Mouse (Mus musculus) embryonic facial prominence, embryonic 15.5 days (tissue): ENCODE results near the gene Brinp2. TPM values are rescaled to one million over a fixed set of nuclear protein-coding genes. Genes with fewer than 3 reads are reported as not detected.

Experiments
- ATAC-seq: fragments of 200-750 bp; cut with Nextera tagmentation; 2 replicates; pipeline ENCODE4 v1.8.0; 2017; ENCODE audit warnings: low read depth, moderate TSS enrichment; ENCODE audit not compliant: insufficient number of reproducible peaks, low FRiP score, low TSS enrichment
- H3K27ac ChIP-seq: fragments of 300-500 bp; sonication (generic); replicated peaks from 2 replicates; pipeline ENCODE4 v1.5.1; 2015; ENCODE audit warnings: mild to moderate bottlenecking, inconsistent platforms
- H3K27me3 ChIP-seq: fragments of 300-500 bp; sonication (generic); 2 replicates; pipeline ENCODE4 v1.6.1; 2015; ENCODE audit warnings: inconsistent platforms
- H3K36me3 ChIP-seq: fragments of 300-500 bp; sonication (generic); 2 replicates; pipeline ENCODE4 v1.6.1; 2015; ENCODE audit warnings: mild to moderate bottlenecking, inconsistent platforms
- H3K4me1 ChIP-seq: fragments of 300-500 bp; sonication (generic); 2 replicates; pipeline ENCODE4 v1.6.1; 2015; ENCODE audit warnings: inconsistent platforms
- H3K4me2 ChIP-seq: fragments of 300-500 bp; sonication (generic); replicated peaks from 2 replicates; pipeline ENCODE4 v1.6.1; 2015; ENCODE audit warnings: mild to moderate bottlenecking, inconsistent platforms
- H3K4me3 ChIP-seq: fragments of 300-500 bp; sonication (generic); replicated peaks from 2 replicates; pipeline ENCODE4 v1.5.1; 2015; ENCODE audit warnings: mild to moderate bottlenecking, inconsistent platforms
- H3K9ac ChIP-seq: fragments of 300-500 bp; sonication (generic); 2 replicates; pipeline ENCODE4 v1.6.1; 2015; ENCODE audit warnings: inconsistent platforms
- H3K9me3 ChIP-seq: fragments of 300-500 bp; sonication (generic); replicated peaks from 2 replicates; pipeline ENCODE4 v1.6.1; 2016; ENCODE audit warnings: inconsistent platforms
- WGBS: fragments of 180-500 bp; shearing (Covaris S2); methylation state at CpG from one replicate; pipeline ENCODE4 v1.1.7; 2015; 5-methylcytosine and 5-hydroxymethylcytosine counted together
- polyA plus RNA-seq: library from polyadenylated mRNA; unstranded; fragments of >200 nt; fragmentation: Nextera tagmentation; extraction: Ambion mirVana; gene quantifications from 2 replicates; pipeline ENCODE4 v1.2.1, GENCODE M21; 2015

Brinp2 gene
- 1.5 and 1.9 TPM in 2 replicates for polyA plus RNA-seq

DNA sequence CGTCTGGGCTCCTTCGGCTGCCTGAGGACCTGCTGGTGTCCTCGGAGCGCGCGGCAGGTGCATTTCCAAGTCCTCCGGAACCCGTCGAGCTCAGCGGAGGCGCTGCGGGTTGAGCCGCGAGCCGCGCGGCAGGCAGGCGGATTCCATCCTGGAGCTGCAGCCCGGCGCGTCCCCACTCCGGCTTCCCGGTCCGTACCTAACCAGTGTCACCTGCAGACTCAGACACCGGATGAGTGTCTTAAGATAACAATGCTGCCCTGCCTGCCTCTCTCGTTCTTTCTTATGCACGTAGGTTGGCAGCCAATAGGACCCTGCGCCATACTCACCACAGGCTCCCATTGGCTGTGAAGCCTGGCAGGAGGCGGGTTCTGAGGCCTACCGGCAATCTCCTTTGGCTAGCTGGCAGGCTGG lies at the start of gene Brinp2:
Brinp2 (minus strand) TSS at position 276 of the 411 bp plus-strand sequence.
- under 1% methylated on average over 30 of the region's 30 CpGs for WGBS
- no peak within 1 kb of the TSS for H3K9ac ChIP-seq
- H3K36me3 ChIP-seq, result no peaks in the 10 kb centered on the region
- H3K27me3 ChIP-seq, result peaks cover 55% of the 10 kb centered on the region
- H3K4me2 ChIP-seq, result peak within 1 kb of the TSS; percentile 85
- H3K4me1 ChIP-seq, result peaks cover 18% of the 10 kb centered on the region
- peak; percentile 94 for ATAC-seq
- H3K9me3 ChIP-seq, result no peaks in the 10 kb centered on the region
- peak within 1 kb of the TSS; percentile 57 for H3K4me3 ChIP-seq
- H3K27ac ChIP-seq, result no peak within 1 kb of the TSS

DNA sequence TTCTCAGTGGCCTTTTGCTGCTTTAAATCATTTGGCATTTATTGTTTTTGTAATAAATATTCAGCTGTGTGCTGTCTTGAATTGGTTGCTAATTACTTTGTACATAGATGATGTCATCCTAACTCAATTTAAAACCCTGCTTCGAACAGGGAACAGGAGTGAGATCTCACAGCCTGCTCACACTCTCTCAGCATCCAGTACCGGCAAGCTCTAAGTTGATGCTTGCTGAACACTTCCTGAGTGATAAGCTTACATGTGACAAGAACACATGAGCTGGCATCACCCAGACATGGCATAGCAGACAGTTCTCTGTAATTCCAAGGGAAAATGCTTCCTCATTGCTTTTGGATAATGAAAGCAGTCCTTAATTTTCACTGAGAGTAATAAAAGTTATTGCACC lies 44.8 kb upstream of the Brinp2 start:
- Histone ChIP-seq H3K9me3 (no peaks in the 10 kb centered on the region), H3K27me3 (no peaks in the 10 kb centered on the region), H3K4me1 (no peaks in the 10 kb centered on the region), H3K9ac (no peak overlapping the region), H3K4me2 (no peak overlapping the region), H3K36me3 (no peaks in the 10 kb centered on the region), H3K27ac (no peak overlapping the region), H3K4me3 (no peak overlapping the region)
- no peak for ATAC-seq
- WGBS, result 64% methylated on average over 2 of the region's 2 CpGs

DNA sequence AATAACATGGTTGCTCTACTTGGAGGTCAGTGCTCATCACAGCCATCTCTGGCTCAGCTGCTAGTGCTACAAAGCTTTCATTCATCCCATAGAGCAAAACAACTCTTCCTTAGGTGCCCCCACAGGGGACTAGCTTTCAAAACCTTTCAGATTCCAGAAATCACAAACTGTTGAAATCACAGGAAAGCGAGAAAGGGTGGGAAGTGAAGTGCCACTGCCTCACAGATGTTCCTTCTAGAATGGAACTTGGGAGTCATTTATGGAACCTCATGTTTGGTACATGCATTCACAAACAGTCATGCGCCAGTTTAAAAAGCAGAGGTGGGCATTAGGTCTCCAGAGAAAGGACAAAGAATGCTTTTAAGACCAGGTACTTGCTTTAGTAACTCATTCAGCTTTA lies 40.9 kb upstream of the Brinp2 start:
- Histone ChIP-seq H3K4me2 (no peak overlapping the region), H3K4me1 (no peaks in the 10 kb centered on the region), H3K9ac (no peak overlapping the region), H3K27ac (no peak overlapping the region), H3K27me3 (no peaks in the 10 kb centered on the region), H3K36me3 (no peaks in the 10 kb centered on the region), H3K4me3 (no peak overlapping the region), H3K9me3 (no peaks in the 10 kb centered on the region)
- WGBS, result 77% methylated on average over 2 of the region's 2 CpGs
- ATAC-seq, result no peak

DNA sequence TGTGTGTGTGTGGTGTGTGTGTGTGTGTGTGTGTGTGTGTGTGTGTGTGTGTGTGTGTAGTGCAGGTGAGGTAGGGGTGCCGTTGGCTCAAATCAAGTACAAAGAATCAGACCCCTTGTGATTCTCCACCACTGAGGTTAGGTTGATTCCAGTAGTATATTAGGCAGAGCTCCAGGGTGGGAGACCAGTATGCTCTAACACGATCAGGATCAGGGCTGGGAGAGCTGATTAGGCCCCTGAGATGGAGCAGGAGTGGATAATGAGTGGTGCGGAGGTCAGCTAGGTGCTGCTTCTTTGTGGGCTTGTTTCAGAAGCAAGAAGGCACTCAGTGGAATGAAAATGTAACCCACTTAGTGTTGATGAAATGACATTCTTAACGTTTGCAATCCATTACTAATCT lies 34.6 kb upstream of the Brinp2 start:
- Histone ChIP-seq H3K4me3 (no peak overlapping the region), H3K27me3 (no peaks in the 10 kb centered on the region), H3K9ac (no peak overlapping the region), H3K4me2 (no peak overlapping the region), H3K36me3 (no peaks in the 10 kb centered on the region), H3K9me3 (no peaks in the 10 kb centered on the region), H3K27ac (no peak overlapping the region), H3K4me1 (no peaks in the 10 kb centered on the region)
- 74% methylated on average over 4 of the region's 4 CpGs for WGBS
- no peak for ATAC-seq

DNA sequence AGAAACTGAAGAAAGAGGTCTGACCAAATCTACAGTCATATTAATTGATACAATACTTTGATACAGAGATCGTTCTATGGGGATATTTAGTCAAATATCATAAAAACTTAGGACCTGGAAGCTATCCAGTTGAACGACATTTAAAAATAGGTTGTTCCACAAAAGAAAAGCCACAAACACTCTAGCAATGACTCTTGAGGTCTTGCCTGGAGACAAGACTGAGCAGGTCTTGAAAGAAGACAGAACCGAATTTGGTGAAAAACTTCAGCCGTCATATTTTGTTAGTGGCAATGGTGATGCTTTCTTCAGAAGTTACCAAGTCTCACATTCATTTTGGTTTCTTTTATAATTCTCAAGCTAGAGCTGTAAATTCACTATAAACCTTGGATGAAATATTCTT lies 32.9 kb upstream of the Brinp2 start:
- no peak for ATAC-seq
- H3K27ac ChIP-seq, result no peak overlapping the region
- no peaks in the 10 kb centered on the region for H3K27me3 ChIP-seq
- no peak overlapping the region for H3K4me2 ChIP-seq
- no peaks in the 10 kb centered on the region for H3K36me3 ChIP-seq
- no peak overlapping the region for H3K9ac ChIP-seq
- no peaks in the 10 kb centered on the region for H3K9me3 ChIP-seq
- H3K4me1 ChIP-seq, result no peaks in the 10 kb centered on the region
- H3K4me3 ChIP-seq, result no peak overlapping the region
- WGBS, result 85% methylated on average over 4 of the region's 4 CpGs

DNA sequence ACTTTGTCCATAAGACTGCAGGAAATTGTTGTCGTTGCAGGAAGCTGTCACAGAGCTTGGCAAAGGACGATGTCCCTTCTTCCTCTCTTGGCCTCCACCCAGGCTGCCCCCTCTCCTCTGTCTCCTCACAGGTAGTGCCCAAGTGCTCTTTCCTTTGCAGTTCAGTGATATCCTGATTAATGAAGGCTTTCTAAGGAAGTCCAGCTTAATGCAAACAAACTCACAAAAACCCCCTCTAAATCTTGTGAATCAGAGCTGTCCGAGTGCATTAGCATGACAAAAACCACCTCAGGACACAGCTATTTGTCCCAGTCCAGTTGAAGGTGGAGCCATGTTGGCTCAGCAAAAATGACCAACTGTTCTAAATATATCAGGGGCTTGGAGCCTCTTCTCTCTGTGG lies 30.7 kb upstream of the Brinp2 start:
- WGBS, result 63% methylated on average over 3 of the region's 3 CpGs

DNA sequence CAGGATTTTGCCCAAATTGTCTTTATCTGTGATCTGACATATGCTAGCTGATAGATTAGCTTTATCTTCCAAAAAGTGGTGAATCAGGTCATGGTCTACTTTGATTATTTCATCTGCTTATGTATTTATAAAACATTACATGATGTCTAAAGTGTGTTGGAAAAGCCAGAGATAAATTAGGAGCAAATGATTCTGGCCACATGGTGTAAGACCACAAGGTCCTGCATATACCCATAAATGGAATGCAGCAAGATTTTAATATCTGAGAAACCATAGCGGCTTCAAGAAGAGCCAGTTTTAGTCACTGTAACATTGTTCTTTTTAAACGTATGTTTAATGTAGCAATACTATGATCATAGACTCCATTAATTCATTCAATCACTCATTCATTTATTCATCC lies 29.2 kb upstream of the Brinp2 start:
- WGBS, result 97% methylated on average over 2 of the region's 2 CpGs

More for the DNA sequence above, 30.7 kb upstream of the Brinp2 start:
- Histone ChIP-seq H3K4me3 (no peak overlapping the region), H3K36me3 (no peaks in the 10 kb centered on the region), H3K27me3 (no peaks in the 10 kb centered on the region), H3K4me1 (no peaks in the 10 kb centered on the region), H3K4me2 (no peak overlapping the region), H3K9ac (no peak overlapping the region), H3K9me3 (no peaks in the 10 kb centered on the region), H3K27ac (no peak overlapping the region)
- no peak for ATAC-seq

DNA sequence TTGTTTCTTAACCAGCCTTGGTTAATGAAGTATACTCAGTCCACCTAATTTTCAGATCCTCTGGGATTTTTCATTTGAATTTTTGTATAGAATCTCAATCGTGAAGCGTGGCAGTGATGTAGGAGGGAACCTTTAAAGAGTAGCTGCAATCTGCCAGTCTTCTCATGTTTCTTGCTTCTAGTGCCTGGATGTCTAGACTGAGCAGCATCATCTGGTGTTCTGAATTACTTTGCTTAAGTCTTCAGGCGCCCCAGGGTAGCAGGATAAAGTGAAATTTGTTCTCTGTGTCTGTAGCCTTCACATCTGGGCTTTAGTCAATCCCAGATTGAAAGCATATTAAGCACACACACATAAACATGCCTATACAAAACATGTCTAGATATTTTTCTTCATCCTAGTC lies 27.1 kb upstream of the Brinp2 start:
- Histone ChIP-seq H3K4me1 (no peaks in the 10 kb centered on the region), H3K4me3 (no peak overlapping the region), H3K4me2 (no peak overlapping the region), H3K9me3 (no peaks in the 10 kb centered on the region), H3K36me3 (no peaks in the 10 kb centered on the region), H3K27ac (no peak overlapping the region), H3K27me3 (no peaks in the 10 kb centered on the region), H3K9ac (no peak overlapping the region)
- no peak for ATAC-seq
- WGBS, result 37% methylated on average over 3 of the region's 3 CpGs

More for the DNA sequence above, 29.2 kb upstream of the Brinp2 start:
- no peak overlapping the region for H3K27ac ChIP-seq
- no peak for ATAC-seq
- no peak overlapping the region for H3K9ac ChIP-seq
- H3K4me2 ChIP-seq, result no peak overlapping the region
- H3K4me3 ChIP-seq, result no peak overlapping the region
- no peaks in the 10 kb centered on the region for H3K27me3 ChIP-seq
- H3K9me3 ChIP-seq, result no peaks in the 10 kb centered on the region
- no peaks in the 10 kb centered on the region for H3K4me1 ChIP-seq
- H3K36me3 ChIP-seq, result no peaks in the 10 kb centered on the region

DNA sequence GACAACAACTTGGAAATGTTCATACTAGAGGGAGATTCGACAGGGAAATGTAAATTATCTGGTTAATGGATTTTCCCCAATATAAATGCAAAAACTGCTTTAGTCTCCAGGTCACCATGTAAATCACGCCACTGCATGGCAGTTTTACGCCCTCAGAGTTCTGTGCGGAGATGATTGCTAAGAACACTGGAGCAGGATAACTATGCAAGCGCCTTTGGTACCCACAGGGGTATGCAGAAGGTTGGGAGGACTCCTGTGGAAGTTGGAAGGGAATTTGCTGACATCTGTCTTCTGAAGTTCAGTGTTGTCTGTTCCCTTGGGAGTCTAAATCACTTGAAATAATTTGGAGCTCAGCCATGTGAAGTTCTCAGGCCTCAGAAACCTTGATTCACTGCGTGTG lies 26.2 kb upstream of the Brinp2 start:
- H3K36me3 ChIP-seq, result no peaks in the 10 kb centered on the region
- no peaks in the 10 kb centered on the region for H3K4me1 ChIP-seq
- H3K9me3 ChIP-seq, result no peaks in the 10 kb centered on the region
- no peaks in the 10 kb centered on the region for H3K27me3 ChIP-seq
- WGBS, result 81% methylated on average over 6 of the region's 6 CpGs
- H3K4me2 ChIP-seq, result no peak overlapping the region
- no peak for ATAC-seq
- no peak overlapping the region for H3K9ac ChIP-seq
- no peak overlapping the region for H3K27ac ChIP-seq
- H3K4me3 ChIP-seq, result no peak overlapping the region

DNA sequence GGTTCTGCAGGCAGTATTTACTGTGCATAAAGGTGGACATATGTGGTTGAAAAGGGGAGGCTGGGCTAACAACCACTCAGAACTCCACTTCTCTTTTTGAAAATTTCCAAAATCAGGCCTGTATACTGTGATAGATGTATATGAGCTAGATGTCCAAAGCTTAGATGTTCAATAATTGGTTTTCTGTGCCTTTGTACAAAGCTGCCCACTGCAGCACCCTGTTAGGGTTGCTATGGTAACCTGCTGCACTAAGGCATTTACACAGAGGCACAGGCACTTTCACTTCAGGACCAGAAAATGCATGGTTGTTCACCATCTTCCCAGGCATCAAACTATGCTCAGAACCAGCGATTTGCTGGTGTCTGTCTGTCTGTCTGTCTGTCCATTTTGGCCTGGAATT lies 8.3 kb upstream of the Brinp2 start:
- no peak overlapping the region for H3K4me2 ChIP-seq
- WGBS, result 47% methylated on average over 1 of the region's 1 CpGs

DNA sequence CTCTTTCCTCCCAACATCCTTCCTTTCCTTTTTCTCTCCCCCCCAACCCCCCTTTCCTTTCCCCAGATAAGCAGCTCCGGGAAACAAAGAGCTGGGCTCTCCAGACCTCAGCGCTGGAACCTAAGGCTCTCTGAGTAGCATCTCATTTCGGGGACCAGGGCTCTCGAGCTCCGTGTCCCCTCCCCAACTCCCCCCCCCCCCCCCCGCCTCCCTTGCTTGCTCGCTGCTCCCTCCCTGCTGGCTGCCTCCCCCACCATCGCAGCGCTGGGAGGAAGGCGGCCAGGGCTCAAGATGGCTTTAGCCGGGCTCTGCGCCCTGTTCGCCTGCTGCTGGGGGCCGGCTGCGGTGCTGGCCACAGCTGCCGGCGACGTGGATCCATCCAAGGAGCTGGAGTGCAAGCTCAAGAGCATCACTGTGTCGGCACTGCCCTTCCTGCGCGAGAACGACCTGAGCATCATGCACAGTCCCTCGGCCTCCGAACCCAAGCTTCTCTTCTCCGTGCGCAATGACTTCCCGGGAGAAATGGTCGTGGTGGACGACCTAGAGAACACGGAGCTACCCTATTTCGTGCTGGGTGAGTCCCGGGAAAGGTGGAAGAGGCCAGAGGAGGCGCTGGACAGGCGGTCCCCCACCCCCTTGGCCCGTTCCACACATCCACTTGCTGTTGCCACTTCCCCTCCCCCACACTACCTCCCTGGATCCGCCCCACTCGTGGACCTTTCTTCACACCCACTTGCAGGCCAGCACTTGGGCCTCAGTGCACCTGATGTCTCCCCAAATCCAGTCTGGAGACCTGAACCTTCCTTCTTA lies 6.4 kb upstream of the Brinp2 start:
- Histone ChIP-seq H3K27ac (no peak overlapping the region), H3K9me3 (no peaks in the 10 kb centered on the region), H3K9ac (no peak overlapping the region), H3K36me3 (no peaks in the 10 kb centered on the region), H3K27me3 (peaks cover 27% of the 10 kb centered on the region), H3K4me2 (peak overlapping the region; percentile 65), H3K4me1 (peaks cover 10% of the 10 kb centered on the region), H3K4me3 (peak overlapping the region; percentile 39)
- ATAC-seq, result peak; percentile 54; the same call in 1 of the 2 replicates
- 2% methylated on average over 33 of the region's 37 CpGs for WGBS

More for the DNA sequence above, 8.3 kb upstream of the Brinp2 start:
- Histone ChIP-seq H3K4me3 (no peak overlapping the region), H3K27ac (no peak overlapping the region), H3K9me3 (no peaks in the 10 kb centered on the region), H3K9ac (no peak overlapping the region), H3K27me3 (peaks cover 19% of the 10 kb centered on the region; the same call in 1 of the 2 replicates), H3K36me3 (no peaks in the 10 kb centered on the region), H3K4me1 (peaks cover 10% of the 10 kb centered on the region)
- ATAC-seq, result no peak

DNA sequence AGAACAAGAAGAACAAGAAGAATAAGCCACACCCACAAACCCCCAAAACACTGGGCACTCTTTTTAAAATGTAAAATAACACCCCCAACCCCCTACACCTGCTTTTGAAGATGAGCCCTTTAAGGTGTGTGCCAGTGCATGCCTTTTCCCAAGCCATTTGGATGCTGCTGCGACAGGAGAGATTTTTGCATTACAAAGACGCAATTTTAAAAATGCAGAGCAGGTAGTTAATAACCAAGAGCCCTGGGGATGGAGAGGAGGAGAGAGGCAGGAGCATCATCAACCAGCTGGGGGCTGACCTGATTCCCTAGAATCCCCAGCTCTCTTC lies 5.8 kb upstream of the Brinp2 start, which contains the start of gene Astn1:
Astn1 (plus strand) TSS at position 310 of the 328 bp plus-strand sequence.
- peaks cover 33% of the 10 kb centered on the region for H3K27me3 ChIP-seq
- no peak within 1 kb of the TSS for H3K27ac ChIP-seq
- H3K4me2 ChIP-seq, result peak within 1 kb of the TSS; percentile 65
- peaks cover 10% of the 10 kb centered on the region for H3K4me1 ChIP-seq
- ATAC-seq, result no peak
- H3K4me3 ChIP-seq, result peak within 1 kb of the TSS; percentile 39
- H3K9me3 ChIP-seq, result no peaks in the 10 kb centered on the region
- H3K36me3 ChIP-seq, result no peaks in the 10 kb centered on the region
- H3K9ac ChIP-seq, result no peak within 1 kb of the TSS
- 4% methylated on average over 2 of the region's 2 CpGs for WGBS
